Mouse (Mus musculus) liver, embryonic 16.5 days (tissue): ENCODE measurements at regions not wholly inside any gene's neighbourhood (a gene's known extent, or its start where the extent isn't known, plus 50 kb on each side); places are given as distances from the start of the nearest gene placed in this dataset.

ENCODE experiments used
- ATAC-seq: fragments of 200-750 bp; cut with Nextera tagmentation; 2 replicates; pipeline ENCODE4 v1.8.0; 2017; ENCODE audit warnings: low read depth, mild to moderate bottlenecking, moderate number of reproducible peaks, moderate library complexity
- H3K27ac ChIP-seq: fragments of 300-500 bp; sonication (generic); 2 replicates; pipeline ENCODE4 v1.5.1; 2014; ENCODE audit warnings: mild to moderate bottlenecking, low read length
- H3K27me3 ChIP-seq: fragments of 300-500 bp; sonication (generic); 2 replicates; pipeline ENCODE4 v1.6.1; 2014; ENCODE audit warnings: low read depth, low read length, mixed read lengths; ENCODE audit not compliant: control insufficient read depth, insufficient read depth
- H3K36me3 ChIP-seq: fragments of 300-500 bp; sonication (generic); 2 replicates; pipeline ENCODE4 v1.6.1; 2014; ENCODE audit warnings: mild to moderate bottlenecking; ENCODE audit not compliant: control insufficient read depth, insufficient read depth
- H3K4me1 ChIP-seq: fragments of 300-500 bp; sonication (generic); 2 replicates; pipeline ENCODE4 v1.6.1; 2014; ENCODE audit warnings: low read depth, low read length, mixed read lengths; ENCODE audit not compliant: control insufficient read depth
- H3K4me2 ChIP-seq: fragments of 300-500 bp; sonication (generic); 2 replicates; pipeline ENCODE4 v1.6.1; 2014; ENCODE audit warnings: low read depth, low read length, mixed read lengths
- H3K4me3 ChIP-seq: fragments of 300-500 bp; sonication (generic); 2 replicates; pipeline ENCODE4 v1.5.1; 2014; ENCODE audit warnings: low read depth, mild to moderate bottlenecking, low read length
- H3K9ac ChIP-seq: fragments of 300-500 bp; sonication (generic); 2 replicates; pipeline ENCODE4 v1.6.1; 2014; ENCODE audit warnings: low read depth, low read length
- H3K9me3 ChIP-seq: fragments of 300-500 bp; sonication (generic); replicated peaks from 2 replicates; pipeline ENCODE4 v1.6.1; 2016; ENCODE audit warnings: low read length; ENCODE audit not compliant: control insufficient read depth
- WGBS: fragments of 180-500 bp; shearing (Covaris S2); extraction: QIAGEN DNeasy Blood & Tissue Kit; methylation state at CpG from one replicate; pipeline ENCODE4 v1.1.7; 2014; ENCODE audit not compliant: insufficient replicate concordance; 5-methylcytosine and 5-hydroxymethylcytosine counted together

GRCm38 (mm10) chr16:3231566-3231965 is 359.3 kb upstream of the Olfr161 start:
- WGBS, result 53% methylated on average over 3 of the region's 3 CpGs
- Histone ChIP-seq H3K4me2 (no peak overlapping the region), H3K36me3 (no peaks in the 10 kb centered on the region), H3K27me3 (no peaks in the 10 kb centered on the region), H3K4me1 (no peaks in the 10 kb centered on the region), H3K4me3 (no peak overlapping the region), H3K9me3 (peaks cover 7% of the 10 kb centered on the region), H3K27ac (no peak overlapping the region), H3K9ac (no peak overlapping the region)
- no peak for ATAC-seq

GRCm38 (mm10) chr16:3232610-3233009 is 358.2 kb upstream of the Olfr161 start:
- peaks cover 7% of the 10 kb centered on the region for H3K9me3 ChIP-seq
- H3K4me3 ChIP-seq, result no peak overlapping the region
- no peaks in the 10 kb centered on the region for H3K27me3 ChIP-seq
- 33% methylated on average over 2 of the region's 2 CpGs for WGBS
- no peak overlapping the region for H3K9ac ChIP-seq
- no peaks in the 10 kb centered on the region for H3K36me3 ChIP-seq
- no peaks in the 10 kb centered on the region for H3K4me1 ChIP-seq
- no peak for ATAC-seq
- H3K27ac ChIP-seq, result no peak overlapping the region
- H3K4me2 ChIP-seq, result no peak overlapping the region

GRCm38 (mm10) chr16:3234063-3234462 is 356.8 kb upstream of the Olfr161 start:
- H3K9me3 ChIP-seq, result peaks cover 11% of the 10 kb centered on the region

GRCm38 (mm10) chr16:3240982-3241719 is 349.7 kb upstream of the Olfr161 start:
- no peak overlapping the region for H3K27ac ChIP-seq
- ATAC-seq, result peak; percentile 6; the same call in 1 of the 2 replicates
- H3K9me3 ChIP-seq, result peaks cover 10% of the 10 kb centered on the region
- WGBS, result 44% methylated on average over 5 of the region's 5 CpGs
- no peaks in the 10 kb centered on the region for H3K4me1 ChIP-seq
- no peak overlapping the region for H3K4me3 ChIP-seq
- H3K27me3 ChIP-seq, result no peaks in the 10 kb centered on the region
- H3K4me2 ChIP-seq, result no peak overlapping the region
- no peak overlapping the region for H3K9ac ChIP-seq
- H3K36me3 ChIP-seq, result no peaks in the 10 kb centered on the region

More at GRCm38 (mm10) chr16:3234063-3234462, 356.8 kb upstream of the Olfr161 start:
- Histone ChIP-seq H3K4me2 (no peak overlapping the region), H3K36me3 (no peaks in the 10 kb centered on the region), H3K27me3 (no peaks in the 10 kb centered on the region), H3K27ac (no peak overlapping the region), H3K4me1 (no peaks in the 10 kb centered on the region), H3K4me3 (no peak overlapping the region), H3K9ac (no peak overlapping the region)
- peak; percentile 17 for ATAC-seq
- 29% methylated on average over 2 of the region's 2 CpGs for WGBS

- no peak overlapping the region for H3K4me3 ChIP-seq
- H3K4me1 ChIP-seq, result no peaks in the 10 kb centered on the region
- H3K9ac ChIP-seq, result no peak overlapping the region
- H3K4me2 ChIP-seq, result no peak overlapping the region
- H3K27ac ChIP-seq, result no peak overlapping the region
- H3K27me3 ChIP-seq, result no peaks in the 10 kb centered on the region
- peaks cover 14% of the 10 kb centered on the region for H3K9me3 ChIP-seq
- 41% methylated on average over 1 of the region's 1 CpGs for WGBS
- no peaks in the 10 kb centered on the region for H3K36me3 ChIP-seq
- ATAC-seq, result no peak
These were observed 348.9 kb upstream of the Olfr161 start for GRCm38 (mm10) chr16:3241939-3242338.

- H3K4me3 ChIP-seq, result no peak overlapping the region
- H3K27ac ChIP-seq, result no peak overlapping the region
- H3K27me3 ChIP-seq, result no peaks in the 10 kb centered on the region
- ATAC-seq, result 0 out of 2 replicates have a peak, but pooled peaks have one; percentile 30
- H3K4me1 ChIP-seq, result no peaks in the 10 kb centered on the region
- H3K4me2 ChIP-seq, result no peak overlapping the region
- no peaks in the 10 kb centered on the region for H3K36me3 ChIP-seq
- H3K9ac ChIP-seq, result no peak overlapping the region
- H3K9me3 ChIP-seq, result peaks cover 9% of the 10 kb centered on the region
These were observed 344.4 kb upstream of the Olfr161 start for GRCm38 (mm10) chr16:3246422-3246821.

- Histone ChIP-seq H3K9me3 (peaks cover 8% of the 10 kb centered on the region), H3K9ac (no peak overlapping the region), H3K27ac (no peak overlapping the region), H3K4me3 (no peak overlapping the region), H3K4me2 (no peak overlapping the region), H3K4me1 (no peaks in the 10 kb centered on the region), H3K36me3 (no peaks in the 10 kb centered on the region), H3K27me3 (no peaks in the 10 kb centered on the region)
- no peak; the same call in 1 of the 2 replicates for ATAC-seq
- WGBS, result 33% methylated on average over 2 of the region's 2 CpGs
These were observed 343.7 kb upstream of the Olfr161 start for GRCm38 (mm10) chr16:3247006-3247754.

GRCm38 (mm10) chr16:3247755-3248110 is 343.1 kb upstream of the Olfr161 start:
- Histone ChIP-seq H3K27me3 (no peaks in the 10 kb centered on the region), H3K4me3 (no peak overlapping the region), H3K36me3 (no peaks in the 10 kb centered on the region), H3K4me1 (no peaks in the 10 kb centered on the region), H3K4me2 (no peak overlapping the region), H3K9ac (no peak overlapping the region), H3K9me3 (peaks cover 8% of the 10 kb centered on the region), H3K27ac (no peak overlapping the region)
- 32% methylated on average over 2 of the region's 2 CpGs for WGBS
- ATAC-seq, result peak; percentile 20; the same call in 1 of the 2 replicates

- H3K36me3 ChIP-seq, result no peaks in the 10 kb centered on the region
- H3K9me3 ChIP-seq, result peaks cover 3% of the 10 kb centered on the region
- H3K4me3 ChIP-seq, result no peak overlapping the region
- H3K9ac ChIP-seq, result no peak overlapping the region
- no peak overlapping the region for H3K27ac ChIP-seq
- H3K4me2 ChIP-seq, result no peak overlapping the region
- no peak for ATAC-seq
- no peaks in the 10 kb centered on the region for H3K27me3 ChIP-seq
- no peaks in the 10 kb centered on the region for H3K4me1 ChIP-seq
- WGBS, result 22% methylated on average over 1 of the region's 1 CpGs
These were observed 337.0 kb upstream of the Olfr161 start for GRCm38 (mm10) chr16:3253885-3254284.
